Mouse (Mus musculus) CH12.LX (cell line): Measurements from ENCODE around the gene Rfxap. TPM values are rescaled to one million over a fixed set of nuclear protein-coding genes. Genes with fewer than 3 reads are reported as not detected.

ENCODE experiments used
- DNase-seq: peaks from one replicate; pipeline ENCODE4 v3.0.0-alpha.2; 2013; ENCODE audit errors: extremely low read depth
- H3K27ac ChIP-seq: 2 replicates; pipeline ENCODE4 v1.5.1; 2012; ENCODE audit warnings: low read depth, mild to moderate bottlenecking, control low read depth, moderate library complexity; ENCODE audit not compliant: insufficient read depth
- H3K27me3 ChIP-seq: replicated peaks from 2 replicates; pipeline ENCODE3; 2012; ENCODE audit warnings: inconsistent platforms
- H3K36me3 ChIP-seq, 2 experiments: replicated peaks in 1 of 2; 2 replicates each; pipeline versions ENCODE3 to v1.6.1; 2012; ENCODE audit warnings: inconsistent platforms in 1 of 2, low read length in 1 of 2, mild to moderate bottlenecking in 1 of 2, mixed read lengths in 1 of 2, moderate library complexity in 1 of 2; ENCODE audit not compliant: control insufficient read depth in 1 of 2, insufficient read depth in 1 of 2
- H3K4me1 ChIP-seq, 2 experiments: 2 replicates each; pipeline ENCODE4 v1.6.1; 2012; ENCODE audit warnings: inconsistent platforms in 1 of 2, moderate library complexity in 1 of 2; ENCODE audit not compliant: insufficient read depth in 2 of 2, control insufficient read depth in 1 of 2
- H3K4me2 ChIP-seq: 2 replicates; pipeline ENCODE4 v1.6.1; 2012; ENCODE audit warnings: low read depth, mild to moderate bottlenecking, control low read depth; ENCODE audit not compliant: poor library complexity, insufficient read depth, severe bottlenecking
- H3K4me3 ChIP-seq, 3 experiments: fragments of 150-350 bp in 1 of 3; sonication (generic) in 1 of 3; replicated peaks in 1 of 3; 2 replicates each; pipeline versions ENCODE3 to v1.5.1; 2011 to 2012; ENCODE audit warnings: low read depth in 2 of 3, low read length in 2 of 3, mild to moderate bottlenecking in 2 of 3, moderate library complexity in 2 of 3, control low read depth in 1 of 3, improper control_type of control experiment in 1 of 3, inconsistent platforms in 1 of 3, mixed read lengths in 1 of 3; ENCODE audit not compliant: poor library complexity in 1 of 3
- H3K79me2 ChIP-seq: replicated peaks from 2 replicates; pipeline ENCODE4 v1.6.1; 2012; ENCODE audit warnings: mild to moderate bottlenecking, moderate library complexity; ENCODE audit not compliant: control insufficient read depth, poor library complexity, insufficient read depth, severe bottlenecking; ENCODE audit errors: extremely low read depth
- H3K9ac ChIP-seq: 2 replicates; pipeline ENCODE4 v1.6.1; 2012; ENCODE audit warnings: low read depth, mild to moderate bottlenecking, control low read depth, moderate library complexity; ENCODE audit not compliant: insufficient read depth
- H3K9me3 ChIP-seq: replicated peaks from 2 replicates; pipeline ENCODE3; 2012; ENCODE audit warnings: low read length, inconsistent platforms, mixed read lengths
- CHD1 ChIP-seq: IDR thresholded peaks from 2 replicates; pipeline ENCODE4 v1.6.1; 2012; ENCODE audit warnings: low read depth, low read length, improper control_type of control experiment, inconsistent platforms
- CTCF ChIP-seq, 2 experiments: IDR thresholded peaks in 1 of 2; conservative IDR thresholded peaks in 1 of 2; 2 replicates each; pipeline ENCODE4 v1.5.1; 2011 to 2012; ENCODE audit warnings: low read depth in 2 of 2, low read length in 2 of 2, improper control_type of control experiment in 1 of 2, inconsistent platforms in 1 of 2, mild to moderate bottlenecking in 1 of 2, moderate library complexity in 1 of 2
- EP300 ChIP-seq: IDR thresholded peaks from 2 replicates; pipeline ENCODE4 v1.6.1; 2011; ENCODE audit warnings: low read length, improper control_type of control experiment
- IRF4 ChIP-seq: IDR thresholded peaks from 2 replicates; pipeline ENCODE4 v1.6.1; 2014; ENCODE audit warnings: low read depth, mild to moderate bottlenecking, inconsistent platforms, low read length, improper control_type of control experiment
- JUN ChIP-seq: IDR thresholded peaks from 2 replicates; pipeline ENCODE4 v1.6.1; 2011; ENCODE audit warnings: low read depth, mild to moderate bottlenecking, low read length, improper control_type of control experiment, moderate library complexity; ENCODE audit not compliant: insufficient read depth
- KAT2A ChIP-seq: IDR thresholded peaks from 2 replicates; pipeline ENCODE4 v1.6.1; 2012; ENCODE audit warnings: low read length, improper control_type of control experiment, inconsistent platforms; ENCODE audit not compliant: insufficient replicate concordance
- MAX ChIP-seq: IDR thresholded peaks from 2 replicates; pipeline ENCODE4 v1.6.1; 2011; ENCODE audit warnings: low read length, improper control_type of control experiment
- MEF2A ChIP-seq: IDR thresholded peaks from 2 replicates; pipeline ENCODE4 v1.6.1; 2014; ENCODE audit warnings: low read depth, mild to moderate bottlenecking, inconsistent platforms, low read length, improper control_type of control experiment, borderline replicate concordance
- MXI1 ChIP-seq: IDR thresholded peaks from 2 replicates; pipeline ENCODE4 v1.6.1; 2011; ENCODE audit warnings: mild to moderate bottlenecking, low read depth, low read length, improper control_type of control experiment
- MYC ChIP-seq: IDR thresholded peaks from 2 replicates; pipeline ENCODE4 v1.6.1; 2011; ENCODE audit warnings: low read depth, mild to moderate bottlenecking, improper control_type of control experiment, low read length
- NELFE ChIP-seq: IDR thresholded peaks from 2 replicates; pipeline ENCODE4 v1.6.1; 2011; ENCODE audit warnings: low read depth, low read length, improper control_type of control experiment
- NRF1 ChIP-seq: IDR thresholded peaks from 2 replicates; pipeline ENCODE4 v1.6.1; 2014; ENCODE audit warnings: low read depth, mild to moderate bottlenecking, inconsistent platforms, low read length, improper control_type of control experiment, moderate library complexity
- PAX5 ChIP-seq: IDR thresholded peaks from 2 replicates; pipeline ENCODE4 v1.6.1; 2012; ENCODE audit warnings: low read length, inconsistent platforms, mixed read lengths
- POLR2AphosphoS2 ChIP-seq: IDR thresholded peaks from 2 replicates; pipeline ENCODE4 v1.6.1; 2011; ENCODE audit warnings: low read depth, low read length, improper control_type of control experiment
- RAD21 ChIP-seq: IDR thresholded peaks from 2 replicates; pipeline ENCODE4 v1.6.1; 2011; ENCODE audit warnings: low read depth, mild to moderate bottlenecking, low read length, improper control_type of control experiment, moderate library complexity
- RCOR1 ChIP-seq: conservative IDR thresholded peaks from 2 replicates; pipeline ENCODE4 v1.6.1; 2012; ENCODE audit warnings: low read depth, mild to moderate bottlenecking, inconsistent platforms, low read length, improper control_type of control experiment
- TBP ChIP-seq: conservative IDR thresholded peaks from 2 replicates; pipeline ENCODE4 v1.6.1; 2011; ENCODE audit warnings: low read depth, low read length, improper control_type of control experiment
- TCF12 ChIP-seq: IDR thresholded peaks from 2 replicates; pipeline ENCODE4 v1.6.1; 2014; ENCODE audit warnings: low read depth, mild to moderate bottlenecking, inconsistent platforms, low read length, improper control_type of control experiment
- UBTF ChIP-seq: IDR thresholded peaks from 2 replicates; pipeline ENCODE4 v1.6.1; 2012; ENCODE audit warnings: low read depth, mild to moderate bottlenecking, inconsistent platforms, low read length, improper control_type of control experiment, moderate library complexity
- ZC3H11A ChIP-seq: IDR thresholded peaks from 2 replicates; pipeline ENCODE4 v1.6.1; 2012; ENCODE audit warnings: low read depth, mild to moderate bottlenecking, inconsistent platforms, low read length, improper control_type of control experiment
- ZMIZ1 ChIP-seq: IDR thresholded peaks from 2 replicates; pipeline ENCODE4 v1.6.1; 2012; ENCODE audit warnings: low read depth, mild to moderate bottlenecking, inconsistent platforms, low read length, improper control_type of control experiment
- ZNF384 ChIP-seq: IDR thresholded peaks from 2 replicates; pipeline ENCODE4 v1.6.1; 2012; ENCODE audit warnings: low read depth, low read length, improper control_type of control experiment, inconsistent platforms
- dilution Hi-C: fragments of 300-500 bp; cut with MboI; formaldehyde crosslinking; loops from 2 replicates; pipeline ENCODE4 v1.14.3; 2020; ENCODE audit warnings: low sequenced_read_pairs; ENCODE audit not compliant: extremely low pct_unique_long_range_greater_than_20kb, extremely low pct_ligation_motif_present
- in situ Hi-C: fragments of 300-500 bp; cut with MboI; formaldehyde crosslinking; loops from 3 replicates; pipeline ENCODE4 v1.14.3; 2019; ENCODE audit warnings: low sequenced_read_pairs, low pct_ligation_motif_present, low pct_unique_long_range_greater_than_20kb, mixed read lengths
- polyA plus RNA-seq: library from polyadenylated mRNA; unstranded; fragments of >175 nt; gene quantifications from 2 replicates; pipeline ENCODE4 v1.2.1, GENCODE M21; 2012; ENCODE audit warnings: low read depth; ENCODE audit not compliant: insufficient read length
- total RNA-seq, 2 experiments: library from RNA; depleted of rRNA; stranded (reverse); fragments of 300-350 nt in 1 of 2; fragments of >200 nt in 1 of 2; gene quantifications; 2 replicates each; pipeline ENCODE4 v1.2.3; 2012 to 2014

The Rfxap gene
- total and polyA plus RNA-seq, 3 experiments, result 25.8 to 38.8 (median 27.9) TPM

GRCm38 (mm10) chr3:54757446-54757845 lies 50.1 kb downstream of the Rfxap start:
- in situ Hi-C loops, result no loop called here
- no peaks in the 10 kb centered on the region for H3K27me3 ChIP-seq
- H3K36me3 ChIP-seq, result peaks cover 0 to under 1% of the 10 kb centered on the region in 2 experiments
- H3K4me1 ChIP-seq, result peaks cover 9 to 21% of the 10 kb centered on the region in 2 experiments
- no peak overlapping the region for H3K4me2 ChIP-seq
- TF ChIP-seq EP300, result no peak
- TF ChIP-seq IRF4, result no peak
- TF ChIP-seq ZNF384, result no peak
- no peak for TF ChIP-seq ZC3H11A
- TF ChIP-seq TBP, result no peak
- no peak for TF ChIP-seq MXI1
- no peak for TF ChIP-seq TCF12
- TF ChIP-seq MEF2A, result no peak
- TF ChIP-seq JUN, result no peak
- no peak overlapping the region for H3K9ac ChIP-seq
- no peaks in the 10 kb centered on the region for H3K79me2 ChIP-seq
- dilution Hi-C loops, result no loop called here
- no peak overlapping the region for H3K27ac ChIP-seq
- no peak overlapping the region for H3K4me3 ChIP-seq
- peaks cover 6% of the 10 kb centered on the region for H3K9me3 ChIP-seq
- DNase-seq, result no peak

GRCm38 (mm10) chr3:54756058-54756457 lies 51.5 kb downstream of the Rfxap start:
- peaks cover 6% of the 10 kb centered on the region for H3K9me3 ChIP-seq
- H3K4me1 ChIP-seq, result peaks cover 9 to 22% of the 10 kb centered on the region in 2 experiments
- dilution Hi-C loops (no loop called here), in situ Hi-C loops (no loop called here)
- TF ChIP-seq CTCF (conservative IDR thresholded peaks at IDR 0.05 in 1 of 2, IDR thresholded peaks at IDR 0.05 in 1 of 2; ENCODE audit: low read depth in 2 of 2, low read length in 2 of 2), result no peak
- TF ChIP-seq PAX5, result no peak
- TF ChIP-seq EP300, result no peak
- no peak for TF ChIP-seq MEF2A
- no peak for TF ChIP-seq TCF12
- TF ChIP-seq ZNF384, result no peak
- no peak for TF ChIP-seq NRF1
- TF ChIP-seq POLR2AphosphoS2, result no peak
- no peak for TF ChIP-seq UBTF
- no peak for TF ChIP-seq RCOR1
- TF ChIP-seq CHD1, result no peak
- TF ChIP-seq RAD21, result no peak
- TF ChIP-seq MXI1, result no peak
- no peak for TF ChIP-seq NELFE
- no peak for TF ChIP-seq MYC
- no peak for TF ChIP-seq ZMIZ1
- TF ChIP-seq MAX, result no peak
- no peak for TF ChIP-seq KAT2A
- no peak for TF ChIP-seq TBP
- no peak for TF ChIP-seq ZC3H11A
- H3K9ac ChIP-seq, result no peak overlapping the region
- H3K4me3 ChIP-seq, result no peak overlapping the region
- no peak overlapping the region for H3K27ac ChIP-seq
- DNase-seq, result no peak
- H3K27me3 ChIP-seq, result no peaks in the 10 kb centered on the region
- H3K79me2 ChIP-seq, result no peaks in the 10 kb centered on the region
- H3K4me2 ChIP-seq, result no peak overlapping the region
- peaks cover under 1 to 13% of the 10 kb centered on the region in 2 experiments for H3K36me3 ChIP-seq
